Mouse (Mus musculus) testis, adult 2 months (tissue): Measurements from ENCODE around the gene Tldc2. TPM values are rescaled to one million over a fixed set of nuclear protein-coding genes. Genes with fewer than 3 reads are reported as not detected.

ENCODE experiments used
- H3K27ac ChIP-seq: fragments of 200-500 bp; 2 replicates; pipeline ENCODE4 v1.5.1; 2012; ENCODE audit warnings: low read depth, low read length; ENCODE audit not compliant: control insufficient read depth, insufficient read depth
- H3K27me3 ChIP-seq: fragments of 200-500 bp; 2 replicates; pipeline ENCODE4 v1.6.1; 2012; ENCODE audit warnings: mild to moderate bottlenecking, low read length, moderate library complexity; ENCODE audit not compliant: control insufficient read depth, insufficient read depth
- H3K36me3 ChIP-seq: fragments of 200-500 bp; 2 replicates; pipeline ENCODE4 v1.6.1; 2012; ENCODE audit warnings: mild to moderate bottlenecking, low read length; ENCODE audit not compliant: control insufficient read depth, insufficient read depth
- H3K4me1 ChIP-seq: fragments of 200-500 bp; 2 replicates; pipeline ENCODE4 v1.6.1; 2012; ENCODE audit warnings: low read length; ENCODE audit not compliant: control insufficient read depth, insufficient read depth
- H3K4me3 ChIP-seq: fragments of 200-500 bp; 2 replicates; pipeline ENCODE4 v1.5.1; 2012; ENCODE audit warnings: low read depth, mild to moderate bottlenecking, low read length, moderate library complexity, mixed read lengths; ENCODE audit not compliant: control insufficient read depth
- CTCF ChIP-seq: fragments of 200-500 bp; IDR thresholded peaks from 2 replicates; pipeline ENCODE4 v1.5.1; 2012; ENCODE audit warnings: low read depth, mild to moderate bottlenecking, inconsistent platforms, low read length, moderate library complexity; ENCODE audit not compliant: control insufficient read depth, insufficient read depth, insufficient replicate concordance
- POLR2A ChIP-seq: fragments of 200-500 bp; IDR thresholded peaks from 2 replicates; pipeline ENCODE4 v1.6.1; 2012; ENCODE audit warnings: low read depth, mild to moderate bottlenecking, inconsistent platforms, low read length, moderate library complexity; ENCODE audit not compliant: control insufficient read depth
- polyA plus RNA-seq: library from polyadenylated mRNA; depleted of rRNA; stranded (reverse); fragments of >200 nt; gene quantifications from 2 replicates; pipeline ENCODE4 v1.2.3, GENCODE M21; 2012

Gene Tldc2
- polyA plus RNA-seq, 1 experiment, result not detected

DNA sequence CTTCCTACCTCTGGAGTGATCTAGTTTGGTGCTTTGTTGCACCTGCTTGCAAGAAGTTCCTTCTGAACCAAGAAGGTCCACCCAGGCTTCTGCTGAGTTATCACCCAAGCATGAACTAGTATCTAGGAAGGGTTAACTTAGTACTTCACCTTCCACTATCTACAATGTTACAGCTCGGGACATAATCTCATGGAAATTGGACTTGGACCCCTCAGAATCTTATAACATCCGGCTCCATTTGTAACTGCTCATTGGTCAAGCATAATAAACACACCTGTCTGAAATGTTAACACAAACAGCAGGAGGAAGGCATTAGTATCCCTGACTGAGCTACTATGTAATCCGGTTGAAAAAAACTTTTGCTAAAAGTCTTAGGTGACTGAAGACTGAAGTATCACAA is 40.5 kb downstream of the Tldc2 start:
- TF ChIP-seq POLR2A, result no peak
- no peak for TF ChIP-seq CTCF
- no peak overlapping the region for H3K4me3 ChIP-seq
- H3K4me1 ChIP-seq, result no peaks in the 10 kb centered on the region
- no peaks in the 10 kb centered on the region for H3K27me3 ChIP-seq
- no peak overlapping the region for H3K27ac ChIP-seq
- H3K36me3 ChIP-seq, result no peaks in the 10 kb centered on the region

DNA sequence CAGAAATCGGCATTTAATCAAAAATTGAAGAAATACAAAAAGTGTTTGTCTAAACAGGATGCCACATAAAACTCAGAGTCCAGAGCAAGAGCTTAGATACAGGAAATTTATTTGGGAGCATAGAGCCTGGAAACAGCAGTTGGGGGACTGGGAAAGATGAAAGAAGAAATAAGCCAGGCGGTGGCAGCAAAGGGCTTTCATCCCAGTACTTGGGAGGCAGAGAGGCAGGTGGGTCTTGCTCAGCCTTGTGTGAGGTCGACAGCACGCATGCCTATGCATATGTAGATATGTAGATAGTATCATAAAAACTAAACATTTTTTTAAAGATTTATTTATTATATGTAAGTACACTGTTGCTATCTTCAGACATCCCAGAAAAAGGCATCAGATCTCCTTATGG is 41.2 kb downstream of the Tldc2 start:
- H3K36me3 ChIP-seq, result no peaks in the 10 kb centered on the region
- H3K4me3 ChIP-seq, result no peak overlapping the region
- TF ChIP-seq CTCF, result no peak
- no peak for TF ChIP-seq POLR2A
- no peak overlapping the region for H3K27ac ChIP-seq
- H3K27me3 ChIP-seq, result no peaks in the 10 kb centered on the region
- no peaks in the 10 kb centered on the region for H3K4me1 ChIP-seq

DNA sequence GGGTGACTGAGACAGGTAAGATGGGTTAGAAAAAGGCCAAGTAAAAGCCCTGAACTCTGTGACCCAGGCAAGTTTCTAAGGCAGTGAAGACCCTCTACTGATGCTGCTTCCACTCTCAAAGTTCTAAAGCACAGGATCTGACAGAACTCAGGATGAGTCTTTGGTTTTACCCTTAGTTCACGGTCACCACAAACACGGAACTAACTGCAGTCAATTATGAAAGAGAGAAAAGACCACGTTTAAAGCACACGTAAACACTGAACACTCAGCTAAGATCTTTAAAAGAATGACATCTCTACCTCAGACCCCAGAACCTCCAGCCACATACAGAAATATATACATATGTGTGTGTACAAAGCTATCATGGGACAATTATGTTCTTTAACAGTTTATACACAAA is 42.2 kb downstream of the Tldc2 start:
- no peak overlapping the region for H3K27ac ChIP-seq
- no peak overlapping the region for H3K4me3 ChIP-seq
- no peaks in the 10 kb centered on the region for H3K36me3 ChIP-seq
- no peak for TF ChIP-seq POLR2A
- no peaks in the 10 kb centered on the region for H3K27me3 ChIP-seq
- H3K4me1 ChIP-seq, result peaks cover 3% of the 10 kb centered on the region; the same call in 1 of the 2 replicates

DNA sequence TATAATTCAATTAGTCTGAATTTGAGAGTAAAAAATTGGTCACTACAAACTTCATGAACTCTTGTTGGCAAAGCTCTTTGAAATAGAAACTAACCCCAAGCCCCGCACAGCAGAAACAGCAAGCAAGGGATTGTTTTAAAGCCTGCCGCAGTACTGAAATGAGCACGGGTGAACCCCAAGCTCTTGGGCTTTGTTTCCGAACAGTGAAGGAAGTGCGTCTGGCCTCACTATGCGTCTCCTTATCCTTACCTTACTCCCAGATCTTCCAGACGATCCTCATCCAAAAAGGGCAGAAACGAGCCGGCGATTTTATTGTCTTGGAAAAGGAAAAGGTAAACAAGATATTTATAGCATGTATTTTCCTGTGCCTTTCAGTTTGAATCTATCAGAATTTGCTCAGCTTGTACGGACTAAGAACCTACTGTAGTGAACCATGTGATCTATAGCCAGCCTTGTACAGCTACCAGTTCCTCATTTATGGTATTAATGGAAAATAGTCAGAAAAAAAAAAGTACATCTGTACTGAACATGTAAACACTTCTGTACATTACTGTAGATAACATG is 42.8 kb downstream of the Tldc2 start:
- H3K36me3 ChIP-seq, result no peaks in the 10 kb centered on the region
- H3K27me3 ChIP-seq, result no peaks in the 10 kb centered on the region
- no peak overlapping the region for H3K4me3 ChIP-seq

DNA sequence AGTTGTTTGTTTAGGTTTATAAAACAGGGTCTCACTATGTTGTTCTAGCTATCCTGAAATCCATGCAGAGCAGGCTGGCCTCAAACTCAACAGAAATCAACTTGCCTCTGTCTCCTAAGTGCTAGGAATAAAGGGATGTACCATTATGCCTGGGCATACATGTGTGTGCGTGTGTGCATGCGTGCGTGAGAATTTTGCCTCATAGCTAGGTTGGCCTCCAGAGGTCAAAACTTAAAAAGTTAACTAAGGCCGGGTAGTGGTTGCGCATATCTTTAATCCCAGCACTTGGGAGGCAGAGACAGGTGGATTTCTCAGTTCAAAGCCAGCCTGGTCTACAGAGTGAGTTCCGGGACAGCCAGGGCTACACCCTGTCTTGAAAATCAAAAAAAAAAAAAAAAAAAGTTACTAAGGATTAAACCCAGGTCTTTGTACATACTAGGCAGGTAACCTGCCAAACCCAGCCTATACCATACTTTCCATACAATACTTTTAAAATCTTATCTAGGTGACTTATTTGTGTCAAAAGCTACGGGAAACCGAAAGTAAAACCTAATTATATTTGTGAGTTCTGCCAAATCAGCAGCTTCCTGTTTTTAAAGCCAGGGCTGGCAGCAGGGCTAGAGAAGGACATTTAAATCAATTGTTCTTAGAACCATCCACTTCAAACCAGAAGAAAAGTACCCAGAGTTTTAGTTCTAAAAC is 44.1 kb downstream of the Tldc2 start:
- no peaks in the 10 kb centered on the region for H3K27me3 ChIP-seq
- no peak overlapping the region for H3K4me3 ChIP-seq
- H3K27ac ChIP-seq, result no peak overlapping the region
- peaks cover 5% of the 10 kb centered on the region for H3K4me1 ChIP-seq
- no peaks in the 10 kb centered on the region for H3K36me3 ChIP-seq
- TF ChIP-seq POLR2A (no peak), CTCF (no peak)

More for the DNA sequence above, 42.8 kb downstream of the Tldc2 start:
- TF ChIP-seq POLR2A (no peak), CTCF (no peak)
- no peak overlapping the region for H3K27ac ChIP-seq
- H3K4me1 ChIP-seq, result peaks cover 3% of the 10 kb centered on the region; the same call in 1 of the 2 replicates

DNA sequence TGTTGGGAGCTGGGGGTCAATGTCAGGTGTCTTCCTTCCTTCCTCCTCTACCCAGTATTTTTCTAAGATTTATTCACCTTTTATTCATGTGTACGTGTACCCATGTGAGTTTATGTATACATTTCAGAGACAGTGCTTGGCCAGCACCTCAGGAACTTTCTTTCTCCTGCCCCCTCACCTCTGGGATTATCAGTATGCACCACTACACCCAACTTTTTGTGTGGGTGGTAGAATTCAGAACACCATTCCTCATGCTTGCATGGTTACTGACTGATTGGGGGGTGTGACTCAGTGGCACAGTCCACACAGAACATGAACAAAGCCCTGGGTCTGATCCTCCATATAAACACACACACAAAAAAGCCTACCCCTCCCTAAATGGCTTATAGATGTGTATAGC is 45.2 kb downstream of the Tldc2 start:
- Histone ChIP-seq H3K27ac (0 out of 2 replicates have a peak overlapping the region, but pooled peaks have one; percentile 21), H3K27me3 (no peaks in the 10 kb centered on the region), H3K4me3 (no peak overlapping the region), H3K36me3 (no peaks in the 10 kb centered on the region), H3K4me1 (peaks cover 5% of the 10 kb centered on the region)
- TF ChIP-seq POLR2A, result no peak

DNA sequence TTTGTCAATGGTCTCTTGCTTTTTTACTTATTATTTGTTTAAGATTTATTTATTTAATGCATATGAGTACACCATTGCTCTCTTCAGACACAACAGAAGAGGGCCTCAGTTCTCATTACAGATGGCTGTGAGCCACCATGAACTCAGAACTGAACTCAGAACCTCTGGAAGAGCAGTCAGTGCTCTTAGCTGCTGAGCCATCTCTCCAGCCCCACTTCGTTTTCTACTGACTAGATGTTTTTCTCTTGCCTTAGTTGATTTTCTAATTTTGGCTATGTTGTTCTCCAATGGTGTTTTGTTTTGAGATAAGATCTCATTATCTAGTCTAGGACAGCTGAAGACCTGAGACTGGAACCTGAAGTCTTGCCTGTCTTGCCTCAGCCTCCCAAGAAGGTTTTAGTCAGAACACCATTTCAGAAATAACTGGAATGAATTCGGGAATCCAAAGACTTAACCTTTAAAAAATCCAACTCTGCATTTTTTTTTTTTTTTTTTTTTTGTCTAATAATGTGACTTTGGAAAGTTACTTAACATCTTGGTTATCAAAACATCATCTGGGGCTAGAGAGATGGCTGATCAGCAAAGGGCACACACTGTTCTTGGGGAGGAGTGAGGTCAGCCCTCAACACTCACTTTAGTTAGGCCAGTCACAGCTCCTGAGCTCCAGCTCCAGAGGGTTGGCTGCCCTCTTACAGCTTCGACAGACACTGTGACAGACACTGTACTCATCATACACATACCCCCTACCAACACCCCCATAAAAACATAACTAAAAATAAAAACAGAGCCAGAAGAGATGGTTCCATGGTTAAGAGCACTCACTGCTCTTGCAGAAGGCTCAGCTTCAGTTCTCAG is 46.1 kb downstream of the Tldc2 start:
- TF ChIP-seq POLR2A (no peak), CTCF (no peak)
- no peaks in the 10 kb centered on the region for H3K27me3 ChIP-seq
- H3K4me1 ChIP-seq, result peaks cover 5% of the 10 kb centered on the region
- H3K27ac ChIP-seq, result no peak overlapping the region
- H3K4me3 ChIP-seq, result no peak overlapping the region
- no peaks in the 10 kb centered on the region for H3K36me3 ChIP-seq
